Mouse (Mus musculus) heart, embryonic 12.5 days (tissue): ENCODE data around the gene Isg20l2. TPM values are rescaled to one million over a fixed set of nuclear protein-coding genes. Genes with fewer than 3 reads are reported as not detected.

Experiments used
- ATAC-seq: fragments of 200-750 bp; cut with Nextera tagmentation; 2 replicates; pipeline ENCODE4 v1.8.0; 2017; ENCODE audit warnings: moderate TSS enrichment, moderate library complexity; ENCODE audit not compliant: insufficient number of reproducible peaks, low FRiP score
- H3K27ac ChIP-seq: fragments of 300-500 bp; sonication (generic); 2 replicates; pipeline ENCODE4 v1.5.1; 2016; ENCODE audit warnings: mild to moderate bottlenecking, moderate library complexity; ENCODE audit not compliant: poor library complexity, severe bottlenecking
- H3K27me3 ChIP-seq: fragments of 300-500 bp; sonication (generic); replicated peaks from 2 replicates; pipeline ENCODE4 v1.6.1; 2016; ENCODE audit warnings: mild to moderate bottlenecking, moderate library complexity
- H3K36me3 ChIP-seq: fragments of 300-500 bp; sonication (generic); 2 replicates; pipeline ENCODE4 v1.6.1; 2016; ENCODE audit warnings: mild to moderate bottlenecking, moderate library complexity
- H3K4me1 ChIP-seq: fragments of 300-500 bp; sonication (generic); replicated peaks from 2 replicates; pipeline ENCODE4 v1.6.1; 2016; ENCODE audit warnings: mild to moderate bottlenecking
- H3K4me2 ChIP-seq: fragments of 300-500 bp; sonication (generic); 2 replicates; pipeline ENCODE4 v1.6.1; 2016; ENCODE audit warnings: mild to moderate bottlenecking, moderate library complexity
- H3K4me3 ChIP-seq: fragments of 300-500 bp; sonication (generic); 2 replicates; pipeline ENCODE4 v1.5.1; 2016; ENCODE audit warnings: mild to moderate bottlenecking
- H3K9ac ChIP-seq: fragments of 300-500 bp; sonication (generic); 2 replicates; pipeline ENCODE4 v1.6.1; 2016; ENCODE audit warnings: mild to moderate bottlenecking, moderate library complexity
- H3K9me3 ChIP-seq: fragments of 300-500 bp; sonication (generic); replicated peaks from 2 replicates; pipeline ENCODE4 v1.6.1; 2016; ENCODE audit warnings: mild to moderate bottlenecking, moderate library complexity
- WGBS: fragments of 180-500 bp; shearing (Covaris S2); methylation state at CpG from one replicate; pipeline ENCODE4 v1.1.7; 2016; 5-methylcytosine and 5-hydroxymethylcytosine counted together
- polyA plus RNA-seq: library from polyadenylated mRNA; unstranded; fragments of >200 nt; fragmentation: Nextera tagmentation; extraction: Ambion mirVana; gene quantifications from 2 replicates; pipeline ENCODE4 v1.2.1, GENCODE M21; 2016

The Isg20l2 gene
- polyA plus RNA-seq, 1 experiment from 2014 or later = 36.4 TPM

GRCm38 (mm10) chr3:87981214-87981760 lies 51.2 kb downstream of the Isg20l2 start:
- Histone ChIP-seq H3K4me2 (no peak overlapping the region), H3K27ac (peak overlapping the region; percentile 87), H3K27me3 (no peaks in the 10 kb centered on the region), H3K36me3 (peaks cover 29% of the 10 kb centered on the region; the same call in 1 of the 2 replicates), H3K9ac (peak overlapping the region; percentile 39; the same call in 1 of the 2 replicates), H3K9me3 (no peaks in the 10 kb centered on the region), H3K4me1 (peaks cover 69% of the 10 kb centered on the region), H3K4me3 (no peak overlapping the region)
- WGBS = 78% methylated on average over 6 of the region's 6 CpGs
- ATAC-seq = no peak

GRCm38 (mm10) chr3:87981894-87982835 lies 52.1 kb downstream of the Isg20l2 start:
- Histone ChIP-seq H3K36me3 (peaks cover 21% of the 10 kb centered on the region; the same call in 1 of the 2 replicates), H3K9me3 (no peaks in the 10 kb centered on the region), H3K4me1 (peaks cover 76% of the 10 kb centered on the region), H3K27me3 (no peaks in the 10 kb centered on the region), H3K27ac (peak overlapping the region; percentile 87), H3K4me2 (peak overlapping the region; percentile 60), H3K9ac (peak overlapping the region; percentile 59), H3K4me3 (no peak overlapping the region)
- peak; percentile 51 for ATAC-seq
- 22% methylated on average over 12 of the region's 12 CpGs for WGBS

- no peaks in the 10 kb centered on the region for H3K27me3 ChIP-seq
- H3K9me3 ChIP-seq = no peaks in the 10 kb centered on the region
- peak overlapping the region; percentile 87 for H3K27ac ChIP-seq
- peak; percentile 71 for ATAC-seq
- H3K4me1 ChIP-seq = peaks cover 82% of the 10 kb centered on the region
- peaks cover 13% of the 10 kb centered on the region; the same call in 1 of the 2 replicates for H3K36me3 ChIP-seq
- 5% methylated on average over 13 of the region's 13 CpGs for WGBS
- H3K4me3 ChIP-seq = 0 out of 2 replicates have a peak overlapping the region, but pooled peaks have one; percentile 13
- peak overlapping the region; percentile 59 for H3K9ac ChIP-seq
- peak overlapping the region; percentile 60 for H3K4me2 ChIP-seq
Observed at GRCm38 (mm10) chr3:87982836-87983601, 52.9 kb downstream of the Isg20l2 start.

GRCm38 (mm10) chr3:87983627-87984026 lies 53.5 kb downstream of the Isg20l2 start:
- Histone ChIP-seq H3K4me3 (0 out of 2 replicates have a peak overlapping the region, but pooled peaks have one; percentile 13), H3K4me2 (peak overlapping the region; percentile 60), H3K36me3 (0 out of 2 replicates have a peak, but pooled peaks cover 9% of the 10 kb centered on the region), H3K27me3 (peaks cover 2% of the 10 kb centered on the region), H3K9me3 (no peaks in the 10 kb centered on the region), H3K27ac (peak overlapping the region; percentile 87), H3K4me1 (peaks cover 80% of the 10 kb centered on the region), H3K9ac (peak overlapping the region; percentile 59)
- ATAC-seq = no peak
- 51% methylated on average over 6 of the region's 6 CpGs for WGBS

- peaks cover 80% of the 10 kb centered on the region for H3K4me1 ChIP-seq
- H3K9ac ChIP-seq = peak overlapping the region; percentile 59; the same call in 1 of the 2 replicates
- peak overlapping the region; percentile 87; the same call in 1 of the 2 replicates for H3K27ac ChIP-seq
- no peak overlapping the region for H3K4me3 ChIP-seq
- 0 out of 2 replicates have a peak, but pooled peaks cover 4% of the 10 kb centered on the region for H3K36me3 ChIP-seq
- peaks cover 7% of the 10 kb centered on the region for H3K27me3 ChIP-seq
- H3K4me2 ChIP-seq = peak overlapping the region; percentile 60
- no peaks in the 10 kb centered on the region for H3K9me3 ChIP-seq
- ATAC-seq = no peak
- WGBS = 35% methylated on average over 3 of the region's 3 CpGs
Observed at GRCm38 (mm10) chr3:87984094-87984493, 54.0 kb downstream of the Isg20l2 start.

GRCm38 (mm10) chr3:87985505-87986320 lies 55.6 kb downstream of the Isg20l2 start:
- Histone ChIP-seq H3K9ac (peak overlapping the region; percentile 39; the same call in 1 of the 2 replicates), H3K27me3 (peaks cover 23% of the 10 kb centered on the region), H3K36me3 (no peaks in the 10 kb centered on the region), H3K4me3 (no peak overlapping the region), H3K9me3 (no peaks in the 10 kb centered on the region), H3K4me1 (peaks cover 73% of the 10 kb centered on the region), H3K4me2 (peak overlapping the region; percentile 70), H3K27ac (peak overlapping the region; percentile 69)
- WGBS = 27% methylated on average over 12 of the region's 12 CpGs
- no peak for ATAC-seq

GRCm38 (mm10) chr3:87986868-87987267 lies 56.8 kb downstream of the Isg20l2 start:
- Histone ChIP-seq H3K9me3 (no peaks in the 10 kb centered on the region), H3K27ac (peak overlapping the region; percentile 69), H3K4me3 (peak overlapping the region; percentile 38), H3K36me3 (no peaks in the 10 kb centered on the region), H3K4me2 (peak overlapping the region; percentile 70), H3K9ac (peak overlapping the region; percentile 47), H3K27me3 (peaks cover 35% of the 10 kb centered on the region), H3K4me1 (peaks cover 63% of the 10 kb centered on the region)
- ATAC-seq = peak; percentile 67
- WGBS = 0% methylated on average over 17 of the region's 17 CpGs

GRCm38 (mm10) chr3:87987633-87988032 lies 57.5 kb downstream of the Isg20l2 start:
- peak overlapping the region; percentile 51 for H3K9ac ChIP-seq
- H3K27me3 ChIP-seq = peaks cover 42% of the 10 kb centered on the region
- peak; percentile 31 for ATAC-seq
- peaks cover 56% of the 10 kb centered on the region for H3K4me1 ChIP-seq
- H3K27ac ChIP-seq = no peak overlapping the region
- H3K4me2 ChIP-seq = peak overlapping the region; percentile 70
- WGBS = 1% methylated on average over 15 of the region's 15 CpGs
- H3K4me3 ChIP-seq = peak overlapping the region; percentile 38
- no peaks in the 10 kb centered on the region for H3K9me3 ChIP-seq
- no peaks in the 10 kb centered on the region for H3K36me3 ChIP-seq

- WGBS = 11% methylated on average over 15 of the region's 15 CpGs
- peak overlapping the region; percentile 70 for H3K4me2 ChIP-seq
- H3K36me3 ChIP-seq = no peaks in the 10 kb centered on the region
- H3K4me1 ChIP-seq = peaks cover 51% of the 10 kb centered on the region
- no peaks in the 10 kb centered on the region for H3K9me3 ChIP-seq
- H3K9ac ChIP-seq = peak overlapping the region; percentile 51
- peak overlapping the region; percentile 38 for H3K4me3 ChIP-seq
- no peak for ATAC-seq
- H3K27ac ChIP-seq = no peak overlapping the region
- H3K27me3 ChIP-seq = peaks cover 47% of the 10 kb centered on the region
Observed at GRCm38 (mm10) chr3:87988068-87988467, 58.0 kb downstream of the Isg20l2 start.

GRCm38 (mm10) chr3:87989935-87990334 lies 59.8 kb downstream of the Isg20l2 start:
- Histone ChIP-seq H3K27me3 (peaks cover 66% of the 10 kb centered on the region), H3K4me1 (peaks cover 33% of the 10 kb centered on the region), H3K4me3 (no peak overlapping the region), H3K9ac (no peak overlapping the region), H3K36me3 (no peaks in the 10 kb centered on the region), H3K27ac (no peak overlapping the region), H3K4me2 (no peak overlapping the region), H3K9me3 (no peaks in the 10 kb centered on the region)
- no peak for ATAC-seq
- 32% methylated on average over 10 of the region's 10 CpGs for WGBS
